Mouse (Mus musculus) heart, adult 2 months (tissue): ENCODE results near the gene Rdx.

Experiments
- CTCF ChIP-seq: fragments of 200-600 bp; IDR thresholded peaks from 2 replicates; pipeline ENCODE4 v1.8.1; 2022; ENCODE audit warnings: antibody characterized with exemption, mild to moderate bottlenecking, moderate library complexity
- POLR2A ChIP-seq: fragments of 200-500 bp; IDR thresholded peaks from 2 replicates; pipeline ENCODE4 v1.6.1; 2011; ENCODE audit warnings: mild to moderate bottlenecking, low read depth, low read length, control low read depth; ENCODE audit not compliant: insufficient read depth

- TF ChIP-seq CTCF (peak; percentile 32), POLR2A (no peak)
These were observed 25.2 kb downstream of the Rdx start for GRCm38 (mm10) chr9:52072202-52072601.
